Mouse (Mus musculus) ES-Bruce4 (cell line): ENCODE measurements around the gene Zfp503. TPM values are rescaled to one million over a fixed set of nuclear protein-coding genes. Genes with fewer than 3 reads are reported as not detected.

ENCODE experiments used
- H3K27ac ChIP-seq: 2 replicates; pipeline ENCODE4 v1.5.1; 2012; ENCODE audit warnings: low read length, inconsistent platforms; ENCODE audit not compliant: insufficient read depth
- H3K27me3 ChIP-seq: 2 replicates; pipeline ENCODE4 v1.6.1; 2012; ENCODE audit warnings: mild to moderate bottlenecking, low read length, inconsistent platforms; ENCODE audit not compliant: control insufficient read depth, poor library complexity, insufficient read depth, severe bottlenecking
- H3K36me3 ChIP-seq: 2 replicates; pipeline ENCODE4 v1.6.1; 2012; ENCODE audit warnings: inconsistent platforms, mild to moderate bottlenecking, low read length, moderate library complexity; ENCODE audit not compliant: control insufficient read depth, poor library complexity, insufficient read depth, severe bottlenecking
- H3K4me1 ChIP-seq: one replicate; pipeline ENCODE4 v1.8.1; 2011; ENCODE audit warnings: low read length; ENCODE audit not compliant: control insufficient read depth, insufficient read depth
- H3K4me3 ChIP-seq: 2 replicates; pipeline ENCODE4 v1.5.1; 2011; ENCODE audit warnings: low read depth, mild to moderate bottlenecking, low read length
- H3K9ac ChIP-seq: 2 replicates; pipeline ENCODE4 v1.6.1; 2012; ENCODE audit warnings: low read depth, mild to moderate bottlenecking, inconsistent platforms; ENCODE audit not compliant: poor library complexity, severe bottlenecking
- H3K9me3 ChIP-seq: replicated peaks from 2 replicates; pipeline ENCODE4 v1.6.1; 2012; ENCODE audit warnings: mild to moderate bottlenecking, low read length, inconsistent platforms; ENCODE audit not compliant: control insufficient read depth, poor library complexity, insufficient read depth, severe bottlenecking
- CTCF ChIP-seq: IDR thresholded peaks from one replicate; pipeline ENCODE4 v1.8.1; 2011; ENCODE audit warnings: low read depth, low read length
- EP300 ChIP-seq: IDR thresholded peaks from 2 replicates; pipeline ENCODE4 v1.6.1; 2011; ENCODE audit warnings: low read depth, low read length; ENCODE audit not compliant: insufficient read depth
- POLR2A ChIP-seq: IDR thresholded peaks from one replicate; pipeline ENCODE4 v1.8.1; 2011; ENCODE audit warnings: low read length; ENCODE audit not compliant: insufficient read depth
- polyA plus RNA-seq: library from polyadenylated mRNA; stranded (reverse); fragments of >200 nt; gene quantifications from 2 replicates; pipeline ENCODE4 v1.2.4, GENCODE M21; 2011; ENCODE audit warnings: low read depth; ENCODE audit not compliant: missing spikeins, insufficient read depth, insufficient read length

The Zfp503 gene
- polyA plus RNA-seq, 1 experiment = 0.37 TPM

DNA sequence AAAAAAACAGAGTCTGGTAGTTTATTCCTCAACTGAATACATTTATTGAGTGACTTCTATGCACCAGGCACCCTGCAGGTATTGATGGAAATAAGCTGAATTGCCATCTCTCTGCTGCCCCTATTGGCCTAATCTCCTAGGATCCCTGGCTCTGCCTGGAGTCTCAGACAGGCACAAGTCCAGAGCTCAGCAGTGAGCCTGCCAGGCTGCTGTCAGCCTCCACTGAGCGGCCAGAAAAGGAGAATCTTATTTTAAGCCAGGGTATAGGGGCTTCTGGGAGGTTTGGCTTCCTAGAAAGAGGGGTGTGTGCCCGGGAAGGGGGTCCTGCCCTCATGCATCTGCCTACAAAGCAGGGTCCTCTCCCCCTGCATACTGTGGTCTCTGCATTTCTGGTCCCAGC lies 31.5 kb upstream of the Zfp503 start:
- H3K9ac ChIP-seq = no peak overlapping the region
- H3K27ac ChIP-seq = no peak overlapping the region
- no peak for TF ChIP-seq CTCF
- no peak for TF ChIP-seq POLR2A
- no peak for TF ChIP-seq EP300
- H3K4me1 ChIP-seq = no peaks in the 10 kb centered on the region
- no peaks in the 10 kb centered on the region for H3K36me3 ChIP-seq
- H3K9me3 ChIP-seq = no peaks in the 10 kb centered on the region
- no peaks in the 10 kb centered on the region for H3K27me3 ChIP-seq
- H3K4me3 ChIP-seq = no peak overlapping the region

DNA sequence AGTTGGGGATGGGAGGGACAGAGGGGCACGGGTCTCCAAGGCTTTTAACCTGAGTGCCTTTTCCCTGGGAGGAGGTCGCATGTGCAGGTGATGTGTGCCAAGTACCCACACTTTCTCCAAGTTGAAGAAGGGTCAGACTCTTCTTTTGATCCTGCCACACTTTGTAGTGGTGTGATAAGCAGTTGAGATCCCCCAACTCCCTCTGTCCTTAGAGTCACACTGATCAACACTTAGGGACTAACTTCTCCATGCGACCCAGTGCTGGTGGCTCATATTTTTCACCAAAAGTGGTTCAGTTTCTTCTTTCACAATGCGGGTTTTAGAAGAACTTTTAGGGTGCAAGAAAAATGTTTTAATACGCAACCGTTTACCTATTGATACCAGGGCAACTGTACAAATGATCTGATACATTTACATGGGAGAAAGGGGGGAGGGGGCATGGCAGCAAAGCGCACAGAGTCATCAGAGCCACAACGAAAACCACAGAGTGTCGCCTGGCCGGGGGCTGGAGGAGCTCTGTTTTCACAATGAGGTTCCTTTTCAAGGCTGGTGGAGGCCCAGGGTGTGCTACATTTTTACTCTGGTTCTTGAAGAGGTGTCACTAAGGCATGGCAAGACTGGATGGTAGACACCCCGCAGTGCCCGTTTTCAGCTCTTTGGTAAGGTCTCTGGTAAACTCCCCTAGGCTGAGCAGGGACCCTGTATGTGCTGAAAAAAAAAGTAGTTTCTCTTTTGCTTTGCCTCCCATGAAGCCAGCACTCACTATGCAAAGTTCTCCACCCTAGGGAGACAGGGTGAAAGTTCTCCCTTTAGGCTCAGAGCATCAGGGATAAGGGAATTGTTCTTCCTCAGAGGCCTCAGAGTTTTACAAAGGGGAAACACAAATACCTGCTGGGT lies 30.8 kb upstream of the Zfp503 start:
- Histone ChIP-seq H3K36me3 (no peaks in the 10 kb centered on the region), H3K9me3 (no peaks in the 10 kb centered on the region), H3K27me3 (no peaks in the 10 kb centered on the region), H3K9ac (peak overlapping the region; percentile 1; the same call in 1 of the 2 replicates), H3K27ac (no peak overlapping the region), H3K4me3 (peak overlapping the region; percentile 64), H3K4me1 (no peaks in the 10 kb centered on the region)
- no peak for TF ChIP-seq POLR2A
- TF ChIP-seq EP300 = no peak
- TF ChIP-seq CTCF = no peak

DNA sequence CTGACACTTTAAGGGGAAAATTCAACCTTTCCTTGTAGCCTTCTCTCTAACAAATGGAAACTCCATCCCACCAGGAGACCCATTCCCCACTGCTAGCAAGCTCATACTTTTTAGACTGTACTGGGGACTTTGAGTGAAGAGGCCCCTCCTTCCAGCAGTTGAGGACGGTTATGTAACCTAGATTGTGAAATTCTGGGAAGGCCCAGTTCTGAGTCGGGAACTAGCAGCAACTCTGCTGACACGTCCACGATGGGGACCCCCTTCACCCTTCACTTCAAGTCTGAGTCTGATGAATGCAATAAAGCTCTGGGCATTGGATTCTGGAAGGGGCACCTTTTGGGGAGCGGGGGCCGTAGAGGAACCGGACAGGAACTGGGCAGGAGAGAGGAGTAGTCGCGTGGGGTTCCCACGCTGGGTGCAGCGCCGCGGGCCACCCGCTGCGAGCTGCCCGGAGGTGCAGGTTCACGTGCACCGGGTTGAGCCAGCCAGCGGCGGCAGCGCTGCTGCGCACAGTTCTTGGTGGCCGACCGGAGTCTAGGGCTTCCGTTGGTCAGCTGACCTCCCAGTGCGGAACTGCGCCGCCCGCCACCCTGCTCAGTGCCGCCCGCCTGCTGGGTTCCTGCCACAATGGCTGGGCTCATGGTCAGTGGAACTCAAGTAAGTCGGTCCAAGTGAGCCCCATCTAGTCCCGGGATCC lies 30.0 kb upstream of the Zfp503 start, which contains the start of gene Lrmda:
TSS of gene Lrmda (plus strand) at position 461 of the 697 bp plus-strand sequence.
- Histone ChIP-seq H3K4me1 (no peaks in the 10 kb centered on the region), H3K27ac (no peak within 1 kb of the TSS), H3K9me3 (no peaks in the 10 kb centered on the region), H3K36me3 (no peaks in the 10 kb centered on the region), H3K4me3 (peak within 1 kb of the TSS; percentile 64), H3K9ac (peak within 1 kb of the TSS; percentile 1; the same call in 1 of the 2 replicates), H3K27me3 (no peaks in the 10 kb centered on the region)
- no peak for TF ChIP-seq POLR2A
- no peak for TF ChIP-seq CTCF
- TF ChIP-seq EP300 = no peak

DNA sequence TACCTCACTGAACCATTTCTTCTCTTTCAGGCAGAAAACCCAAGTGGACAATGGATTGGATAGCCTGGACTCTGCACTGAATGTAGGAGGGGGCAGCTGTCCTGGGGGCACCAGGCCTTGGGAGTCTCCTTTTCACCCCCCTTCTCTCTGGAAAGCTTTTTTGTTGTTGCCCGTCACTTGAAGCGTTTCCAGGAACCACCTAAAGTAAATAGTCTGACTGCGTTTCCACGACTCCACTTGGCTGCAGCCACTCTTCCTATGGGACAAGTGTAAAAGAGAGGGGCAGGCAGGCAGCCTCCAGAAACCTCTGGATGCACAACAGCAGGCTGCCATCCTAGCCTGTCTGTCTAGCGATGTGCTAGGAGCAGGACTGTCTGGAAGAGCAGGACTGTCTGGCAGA lies 27.6 kb upstream of the Zfp503 start:
- Histone ChIP-seq H3K4me1 (no peaks in the 10 kb centered on the region), H3K9me3 (no peaks in the 10 kb centered on the region), H3K36me3 (no peaks in the 10 kb centered on the region), H3K27ac (no peak overlapping the region), H3K9ac (no peak overlapping the region), H3K27me3 (no peaks in the 10 kb centered on the region), H3K4me3 (no peak overlapping the region)
- TF ChIP-seq CTCF (no peak), POLR2A (no peak), EP300 (no peak)

DNA sequence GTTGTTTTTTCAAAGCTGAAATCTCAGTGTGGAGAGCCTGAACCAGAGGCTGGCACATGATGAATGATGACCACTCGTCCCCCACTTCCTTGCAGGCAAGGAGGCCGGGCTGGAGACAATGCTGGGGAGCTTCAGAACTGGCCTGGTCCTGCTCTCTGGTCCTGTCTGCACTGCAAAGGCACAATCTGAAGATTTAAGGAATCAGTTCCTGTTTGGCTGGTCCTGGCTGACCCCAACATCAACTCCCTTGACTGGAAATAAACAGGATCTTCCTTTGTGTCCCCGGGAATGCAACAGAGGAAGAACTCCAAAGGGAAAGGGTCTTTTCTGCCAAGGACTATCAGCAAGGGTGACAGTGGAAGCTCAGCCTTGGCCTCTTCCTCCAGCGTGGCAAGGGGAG lies 25.4 kb upstream of the Zfp503 start:
- no peak overlapping the region for H3K4me3 ChIP-seq
- H3K27ac ChIP-seq = no peak overlapping the region
- H3K36me3 ChIP-seq = no peaks in the 10 kb centered on the region
- no peaks in the 10 kb centered on the region for H3K4me1 ChIP-seq
- H3K27me3 ChIP-seq = no peaks in the 10 kb centered on the region
- TF ChIP-seq POLR2A (no peak), EP300 (no peak), CTCF (no peak)
- H3K9ac ChIP-seq = no peak overlapping the region
- H3K9me3 ChIP-seq = no peaks in the 10 kb centered on the region

DNA sequence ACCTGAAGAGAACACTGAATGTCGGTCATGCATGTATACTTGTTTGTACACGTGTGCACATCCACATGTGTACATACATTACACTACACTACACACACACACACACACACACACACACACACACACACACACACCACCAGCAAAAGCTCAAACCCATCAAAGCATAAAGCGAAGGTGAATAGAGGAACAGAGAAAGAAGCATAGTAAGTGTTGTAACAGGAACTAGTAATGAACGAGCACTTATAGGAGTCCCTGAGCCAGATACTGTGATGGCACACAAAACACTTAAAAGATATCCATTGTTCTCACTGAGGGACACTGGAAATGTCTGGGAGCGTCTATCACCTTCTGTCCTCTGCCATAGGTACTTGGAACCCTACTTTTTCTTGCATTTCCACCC lies 24.9 kb upstream of the Zfp503 start:
- no peaks in the 10 kb centered on the region for H3K4me1 ChIP-seq
- H3K36me3 ChIP-seq = no peaks in the 10 kb centered on the region
- no peak overlapping the region for H3K9ac ChIP-seq
- no peaks in the 10 kb centered on the region for H3K27me3 ChIP-seq
- no peak overlapping the region for H3K4me3 ChIP-seq
- H3K27ac ChIP-seq = no peak overlapping the region
- no peaks in the 10 kb centered on the region for H3K9me3 ChIP-seq
- TF ChIP-seq CTCF = no peak
- TF ChIP-seq EP300 = no peak
- TF ChIP-seq POLR2A = no peak
